Mouse (Mus musculus) limb, embryonic 12.5 days (tissue): ENCODE data around the gene Wfdc5. TPM values are rescaled to one million over a fixed set of nuclear protein-coding genes. Genes with fewer than 3 reads are reported as not detected.

ENCODE experiments used
- ATAC-seq: fragments of 200-750 bp; cut with Nextera tagmentation; 2 replicates; pipeline ENCODE4 v1.8.0; 2017; ENCODE audit warnings: low read depth, moderate TSS enrichment; ENCODE audit not compliant: insufficient number of reproducible peaks, insufficient read depth, low FRiP score, low TSS enrichment
- H3K27ac ChIP-seq: fragments of 300-500 bp; sonication (generic); 2 replicates; pipeline ENCODE4 v1.5.1; 2016; ENCODE audit warnings: mild to moderate bottlenecking, moderate library complexity
- H3K27me3 ChIP-seq: fragments of 300-500 bp; sonication (generic); 2 replicates; pipeline ENCODE4 v1.6.1; 2016; ENCODE audit warnings: mild to moderate bottlenecking, moderate library complexity
- H3K36me3 ChIP-seq: fragments of 300-500 bp; sonication (generic); 2 replicates; pipeline ENCODE4 v1.6.1; 2016; ENCODE audit warnings: mild to moderate bottlenecking, moderate library complexity
- H3K4me1 ChIP-seq: fragments of 300-500 bp; sonication (generic); replicated peaks from 2 replicates; pipeline ENCODE4 v1.6.1; 2016
- H3K4me2 ChIP-seq: fragments of 300-500 bp; sonication (generic); 2 replicates; pipeline ENCODE4 v1.6.1; 2016; ENCODE audit warnings: mild to moderate bottlenecking, moderate library complexity
- H3K4me3 ChIP-seq: fragments of 300-500 bp; sonication (generic); replicated peaks from 2 replicates; pipeline ENCODE4 v1.5.1; 2016; ENCODE audit warnings: mild to moderate bottlenecking
- H3K9ac ChIP-seq: fragments of 300-500 bp; sonication (generic); replicated peaks from 2 replicates; pipeline ENCODE4 v1.6.1; 2016; ENCODE audit warnings: mild to moderate bottlenecking, moderate library complexity
- H3K9me3 ChIP-seq: fragments of 300-500 bp; sonication (generic); 2 replicates; pipeline ENCODE4 v1.6.1; 2016; ENCODE audit warnings: mild to moderate bottlenecking, moderate library complexity
- whole genome bisulfite sequencing: fragments of 180-500 bp; shearing (Covaris S2); methylation state at CpG from one replicate; pipeline ENCODE4 v1.1.7; 2016; 5-methylcytosine and 5-hydroxymethylcytosine counted together
- polyA plus RNA-seq: library from polyadenylated mRNA; unstranded; fragments of >200 nt; fragmentation: Nextera tagmentation; extraction: Ambion mirVana; gene quantifications from 2 replicates; pipeline ENCODE4 v1.2.1, GENCODE M21; 2016

Gene Wfdc5
- polyA plus RNA-seq, 1 experiment from 2014 or later: not detected

- 80% methylated on average over 5 of the region's 5 CpGs for WGBS
- no peaks in the 10 kb centered on the region for H3K9me3 ChIP-seq
- ATAC-seq: no peak
These were observed 12.6 kb upstream of the Wfdc5 start for GRCm38 (mm10) chr2:164194959-164195630.

GRCm38 (mm10) chr2:164192279-164192678 lies 9.7 kb upstream of the Wfdc5 start:
- Histone ChIP-seq H3K36me3 (no peaks in the 10 kb centered on the region), H3K4me2 (no peak overlapping the region)

More at GRCm38 (mm10) chr2:164194959-164195630, 12.6 kb upstream of the Wfdc5 start:
- H3K4me1 ChIP-seq: no peaks in the 10 kb centered on the region
- H3K9ac ChIP-seq: no peak overlapping the region
- H3K36me3 ChIP-seq: no peaks in the 10 kb centered on the region
- no peak overlapping the region for H3K4me2 ChIP-seq
- no peaks in the 10 kb centered on the region; the same call in 1 of the 2 replicates for H3K27me3 ChIP-seq
- no peak overlapping the region for H3K27ac ChIP-seq
- no peak overlapping the region for H3K4me3 ChIP-seq

GRCm38 (mm10) chr2:164190576-164190975 lies 8.0 kb upstream of the Wfdc5 start, which contains the start of gene Wfdc12:
Gene Wfdc12, minus strand, starts transcription at chr2:164190608.
- H3K9ac ChIP-seq: no peak within 1 kb of the TSS
- H3K4me3 ChIP-seq: no peak within 1 kb of the TSS
- 85% methylated on average over 6 of the region's 6 CpGs for WGBS
- no peaks in the 10 kb centered on the region for H3K36me3 ChIP-seq
- no peak within 1 kb of the TSS for H3K4me2 ChIP-seq
- H3K9me3 ChIP-seq: no peaks in the 10 kb centered on the region
- ATAC-seq: no peak
- peaks cover 8% of the 10 kb centered on the region for H3K27me3 ChIP-seq
- no peak within 1 kb of the TSS for H3K27ac ChIP-seq
- H3K4me1 ChIP-seq: no peaks in the 10 kb centered on the region

More at GRCm38 (mm10) chr2:164192279-164192678, 9.7 kb upstream of the Wfdc5 start:
- ATAC-seq: no peak
- H3K9ac ChIP-seq: no peak overlapping the region
- H3K9me3 ChIP-seq: no peaks in the 10 kb centered on the region
- peaks cover 8% of the 10 kb centered on the region for H3K27me3 ChIP-seq
- H3K4me3 ChIP-seq: no peak overlapping the region
- no peaks in the 10 kb centered on the region for H3K4me1 ChIP-seq
- no peak overlapping the region for H3K27ac ChIP-seq

- H3K27me3 ChIP-seq: peaks cover 15% of the 10 kb centered on the region
- no peak for ATAC-seq
These were observed 6.2 kb upstream of the Wfdc5 start for GRCm38 (mm10) chr2:164188722-164189121.

GRCm38 (mm10) chr2:164184145-164184719 lies 1.7 kb upstream of the Wfdc5 start:
- Histone ChIP-seq H3K27me3 (peaks cover 31% of the 10 kb centered on the region), H3K4me2 (no peak overlapping the region), H3K27ac (no peak overlapping the region), H3K9me3 (no peaks in the 10 kb centered on the region), H3K4me1 (0 out of 2 replicates have a peak, but pooled peaks cover 6% of the 10 kb centered on the region), H3K9ac (no peak overlapping the region), H3K36me3 (no peaks in the 10 kb centered on the region), H3K4me3 (no peak overlapping the region)
- ATAC-seq: no peak
- WGBS: 47% methylated on average over 9 of the region's 9 CpGs

More at GRCm38 (mm10) chr2:164188722-164189121, 6.2 kb upstream of the Wfdc5 start:
- H3K4me1 ChIP-seq: 0 out of 2 replicates have a peak, but pooled peaks cover 6% of the 10 kb centered on the region
- H3K36me3 ChIP-seq: no peaks in the 10 kb centered on the region
- H3K4me3 ChIP-seq: no peak overlapping the region
- 31% methylated on average over 5 of the region's 5 CpGs for WGBS
- no peaks in the 10 kb centered on the region for H3K9me3 ChIP-seq
- no peak overlapping the region for H3K4me2 ChIP-seq
- H3K9ac ChIP-seq: no peak overlapping the region
- no peak overlapping the region for H3K27ac ChIP-seq

GRCm38 (mm10) chr2:164183340-164183739 lies 798 bp upstream of the Wfdc5 start:
- H3K4me2 ChIP-seq: no peak overlapping the region
- no peak overlapping the region for H3K27ac ChIP-seq
- ATAC-seq: no peak
- H3K27me3 ChIP-seq: peaks cover 37% of the 10 kb centered on the region
- no peak overlapping the region for H3K4me3 ChIP-seq
- H3K36me3 ChIP-seq: no peaks in the 10 kb centered on the region
- 0 out of 2 replicates have a peak, but pooled peaks cover 6% of the 10 kb centered on the region for H3K4me1 ChIP-seq
- WGBS: 63% methylated on average over 9 of the region's 9 CpGs
- no peak overlapping the region for H3K9ac ChIP-seq
- no peaks in the 10 kb centered on the region for H3K9me3 ChIP-seq

GRCm38 (mm10) chr2:164180770-164181169 lies 1.8 kb downstream of the Wfdc5 start:
- H3K36me3 ChIP-seq: no peaks in the 10 kb centered on the region
- no peak for ATAC-seq
- H3K9ac ChIP-seq: no peak overlapping the region
- WGBS: 85% methylated on average over 4 of the region's 4 CpGs
- H3K4me1 ChIP-seq: 0 out of 2 replicates have a peak, but pooled peaks cover 6% of the 10 kb centered on the region
- no peak overlapping the region for H3K27ac ChIP-seq
- H3K9me3 ChIP-seq: no peaks in the 10 kb centered on the region
- no peak overlapping the region for H3K4me2 ChIP-seq
- peaks cover 39% of the 10 kb centered on the region for H3K27me3 ChIP-seq
- H3K4me3 ChIP-seq: no peak overlapping the region

- no peaks in the 10 kb centered on the region for H3K9me3 ChIP-seq
- H3K4me1 ChIP-seq: 0 out of 2 replicates have a peak, but pooled peaks cover 6% of the 10 kb centered on the region
- no peak overlapping the region for H3K9ac ChIP-seq
- H3K36me3 ChIP-seq: no peaks in the 10 kb centered on the region
- peaks cover 41% of the 10 kb centered on the region for H3K27me3 ChIP-seq
- H3K27ac ChIP-seq: no peak overlapping the region
- H3K4me2 ChIP-seq: no peak overlapping the region
- H3K4me3 ChIP-seq: no peak overlapping the region
- no peak for ATAC-seq
- 35% methylated on average over 3 of the region's 3 CpGs for whole genome bisulfite sequencing
These were observed 2.4 kb downstream of the Wfdc5 start for GRCm38 (mm10) chr2:164180124-164180523.

- 71% methylated on average over 5 of the region's 5 CpGs for WGBS
- Histone ChIP-seq H3K4me1 (no peaks in the 10 kb centered on the region), H3K4me3 (no peak overlapping the region), H3K36me3 (no peaks in the 10 kb centered on the region), H3K9me3 (no peaks in the 10 kb centered on the region), H3K4me2 (no peak overlapping the region), H3K27me3 (peaks cover 55% of the 10 kb centered on the region), H3K9ac (no peak overlapping the region), H3K27ac (no peak overlapping the region)
- no peak for ATAC-seq
These were observed 4.7 kb downstream of the Wfdc5 start for GRCm38 (mm10) chr2:164177831-164178230.

- no peaks in the 10 kb centered on the region for H3K36me3 ChIP-seq
These were observed 6.7 kb downstream of the Wfdc5 start for GRCm38 (mm10) chr2:164175850-164176249.

GRCm38 (mm10) chr2:164174649-164175395 lies 7.7 kb downstream of the Wfdc5 start:
- ATAC-seq: no peak
- Histone ChIP-seq H3K36me3 (no peaks in the 10 kb centered on the region), H3K4me1 (peaks cover 18% of the 10 kb centered on the region), H3K27me3 (peaks cover 68% of the 10 kb centered on the region), H3K27ac (no peak overlapping the region), H3K4me2 (no peak overlapping the region), H3K4me3 (no peak overlapping the region), H3K9ac (no peak overlapping the region), H3K9me3 (no peaks in the 10 kb centered on the region)
- 73% methylated on average over 8 of the region's 8 CpGs for WGBS

More at GRCm38 (mm10) chr2:164175850-164176249, 6.7 kb downstream of the Wfdc5 start:
- peaks cover 11% of the 10 kb centered on the region for H3K4me1 ChIP-seq
- no peak overlapping the region for H3K27ac ChIP-seq
- no peak for ATAC-seq
- H3K9me3 ChIP-seq: no peaks in the 10 kb centered on the region
- H3K27me3 ChIP-seq: peaks cover 62% of the 10 kb centered on the region
- H3K4me2 ChIP-seq: no peak overlapping the region
- H3K4me3 ChIP-seq: no peak overlapping the region
- H3K9ac ChIP-seq: no peak overlapping the region
- WGBS: 82% methylated on average over 3 of the region's 3 CpGs
